Mouse (Mus musculus): ENCODE data around the gene Ndufa6.
"Not testable (repeated sequence)": the region's sequence is repeated elsewhere in the genome, so short reads cannot be mapped to it uniquely, and the experiment has no call there.

Gene Ndufa6

GRCm38 (mm10) chr15:82368146-82368545 lies 14.0 kb upstream of the Ndufa6 start:
- no peak for DNase-seq (ENCODE audit: low spot score in 2 of 2)

DNA sequence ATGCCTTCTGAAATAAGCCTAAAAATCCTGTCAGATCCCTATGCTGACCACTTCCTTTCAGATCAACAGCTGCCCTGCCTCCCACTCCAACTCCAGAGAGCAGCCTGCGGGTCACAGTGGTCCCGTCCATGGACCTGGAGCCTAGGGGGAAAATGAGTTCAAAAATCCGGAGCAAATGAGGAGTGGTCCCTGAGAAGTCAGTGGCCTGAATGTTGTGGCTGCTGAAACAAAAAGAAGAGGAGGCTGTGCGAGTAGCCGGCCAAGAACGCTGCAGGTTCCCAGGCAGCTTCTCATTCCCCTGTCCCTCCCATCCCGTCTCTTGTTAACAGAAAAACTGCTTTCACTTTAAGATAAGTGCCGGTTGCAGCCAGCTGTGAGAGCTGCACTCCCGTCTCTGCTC lies 10.4 kb upstream of the Ndufa6 start:
- not testable (repeated sequence) for DNase-seq (ENCODE audit: low spot score in 2 of 2)

DNA sequence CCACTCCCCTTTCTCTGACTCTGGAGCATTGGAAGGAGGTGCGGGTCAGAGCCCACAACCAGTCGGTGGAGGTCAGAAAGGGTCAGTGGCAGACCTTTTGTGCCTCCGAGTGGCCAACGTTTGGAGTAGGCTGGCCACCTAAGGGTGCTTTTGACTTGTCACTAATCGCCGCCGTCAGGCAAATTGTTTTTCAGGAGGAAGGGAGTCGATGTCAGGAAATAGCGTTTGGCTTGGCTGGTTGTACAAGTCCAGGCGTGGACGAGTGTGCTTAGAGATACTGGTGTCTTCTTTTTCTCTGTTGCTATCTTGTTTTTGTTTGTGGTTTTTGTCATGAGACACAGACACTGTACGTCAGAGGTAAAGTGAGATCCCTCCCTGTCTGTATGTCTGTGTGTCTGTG lies 9.7 kb upstream of the Ndufa6 start:
- not testable (repeated sequence) for DNase-seq (ENCODE audit: low spot score in 2 of 2)

GRCm38 (mm10) chr15:82362234-82362633 lies 8.1 kb upstream of the Ndufa6 start:
- DNase-seq (ENCODE audit: low spot score in 2 of 2), result no peak

DNA sequence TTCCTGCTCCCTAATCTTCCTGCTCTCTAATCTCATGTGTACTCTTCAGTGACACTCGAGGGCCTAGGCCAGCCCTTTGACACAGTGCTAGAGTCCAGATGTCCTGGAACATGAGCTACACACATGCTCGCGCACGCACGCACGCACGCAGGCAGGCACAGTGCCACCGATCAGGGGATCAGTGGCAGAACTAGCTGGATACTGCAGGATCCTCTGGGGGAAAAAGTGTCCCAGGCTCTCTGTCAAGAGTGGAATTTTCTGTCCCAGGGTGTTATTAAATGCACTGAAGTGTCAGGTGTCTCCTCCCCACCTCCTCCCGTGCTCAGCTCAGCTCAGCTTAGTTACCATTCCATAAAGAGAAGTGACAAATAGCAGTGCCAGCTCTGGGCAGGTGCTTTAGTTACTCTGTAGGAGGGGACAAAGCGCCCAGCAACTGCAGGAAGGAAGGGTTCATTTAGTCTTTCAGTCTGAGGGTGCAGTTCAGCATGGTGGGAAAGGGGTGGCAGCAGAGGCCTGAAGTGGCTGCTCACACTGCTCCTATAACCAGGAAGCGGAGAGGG lies 7.4 kb upstream of the Ndufa6 start:
- no peak for DNase-seq (ENCODE audit: low spot score in 2 of 2)

- DNase-seq (ENCODE audit: low spot score in 2 of 2), result no peak
These were observed 4.5 kb upstream of the Ndufa6 start for GRCm38 (mm10) chr15:82358431-82359260.

DNA sequence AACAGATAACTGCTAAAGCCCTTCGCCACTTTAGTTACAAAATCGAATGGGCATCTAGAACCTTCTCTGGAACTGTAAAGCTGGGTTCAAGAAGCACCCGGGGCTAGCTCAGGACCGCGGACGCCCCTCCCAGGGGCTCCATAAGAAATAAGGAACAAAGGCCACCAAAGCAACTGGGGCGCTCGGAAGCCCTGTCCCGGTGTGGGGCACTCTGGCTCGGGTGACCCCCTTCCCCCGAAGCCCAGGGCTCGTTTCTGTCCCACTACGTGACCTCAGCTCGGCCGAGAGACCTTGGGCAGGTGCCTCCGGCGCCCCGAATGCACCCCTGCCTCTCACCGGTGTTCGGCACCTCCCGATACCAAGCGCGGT lies 393 bp downstream of the Ndufa6 start:
- no peak for DNase-seq (ENCODE audit: low spot score in 2 of 2)

DNA sequence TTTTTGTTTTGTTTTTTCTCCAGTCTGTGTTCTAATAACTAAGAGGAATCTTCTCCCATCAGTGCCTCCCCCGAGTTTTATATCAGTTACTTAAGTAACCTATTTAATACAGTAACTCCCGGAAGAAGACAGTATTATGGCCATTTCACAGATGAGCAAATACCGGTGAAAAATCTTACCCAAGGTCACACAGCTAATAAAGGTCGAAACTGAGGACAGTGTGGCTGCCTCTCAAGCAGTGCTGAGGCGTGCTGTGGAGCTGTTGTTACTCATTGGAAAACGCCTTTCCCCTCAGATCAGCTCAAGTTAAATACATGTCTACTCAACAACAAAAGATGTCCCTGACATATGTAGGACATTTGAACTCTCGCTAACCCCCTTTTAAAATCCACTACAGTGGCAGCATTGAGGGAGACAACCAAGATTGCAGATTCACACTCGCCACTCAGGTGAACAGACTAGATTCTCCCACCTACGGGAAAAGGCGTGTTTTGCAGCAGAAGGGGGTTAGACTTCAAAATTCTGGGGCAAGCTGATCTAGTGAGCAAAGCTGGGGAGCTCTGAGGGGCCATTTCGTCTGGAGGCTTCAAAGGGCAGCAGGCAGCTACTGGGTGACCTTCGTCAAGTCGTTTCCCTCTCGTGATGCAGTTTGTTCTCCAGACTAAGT lies 911 bp downstream of the Ndufa6 start:
- peak in 1 of 2 experiments; percentile 7 for DNase-seq (ENCODE audit: low spot score in 2 of 2)

- no peak for DNase-seq (ENCODE audit: low spot score in 2 of 2)
These were observed 2.6 kb downstream of the Ndufa6 start for GRCm38 (mm10) chr15:82351480-82351879.

DNA sequence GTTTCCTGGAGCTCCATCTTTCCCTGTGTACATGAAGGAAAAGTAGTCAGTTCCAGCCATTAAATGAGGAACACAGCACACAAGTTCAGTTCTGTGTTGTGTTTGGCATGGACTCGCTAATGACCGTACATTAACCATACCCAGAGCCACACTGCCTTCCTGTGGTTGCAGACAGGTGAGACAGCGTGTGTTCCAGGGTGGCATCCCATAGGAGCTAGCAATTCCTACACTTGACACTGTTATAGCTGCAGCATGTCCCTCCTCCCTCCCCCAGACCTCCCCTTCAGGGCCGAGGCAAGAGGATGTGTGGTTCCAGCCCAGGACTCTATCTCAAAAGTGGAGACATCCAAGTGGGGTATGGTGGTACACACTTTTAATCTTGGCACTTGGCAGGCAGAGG lies 3.8 kb downstream of the Ndufa6 start:
- DNase-seq (ENCODE audit: low spot score in 2 of 2), result no peak

DNA sequence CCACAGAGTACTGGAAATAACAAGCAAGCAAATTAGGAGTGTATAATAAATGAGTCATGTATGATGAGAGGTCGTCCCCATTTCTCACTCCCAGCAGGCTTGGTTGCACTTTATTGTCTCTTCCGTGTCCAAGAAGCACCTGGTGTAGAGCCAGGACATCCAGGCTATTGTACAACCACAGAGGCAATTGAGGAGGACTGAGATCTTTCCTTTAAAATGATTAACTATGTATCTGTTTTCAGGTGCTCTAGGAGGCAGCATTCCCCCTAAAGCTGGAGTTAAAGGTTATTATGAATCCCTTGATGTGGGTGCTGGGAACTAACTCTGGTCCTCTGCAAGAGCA lies 5.2 kb downstream of the Ndufa6 start:
- DNase-seq (ENCODE audit: low spot score in 2 of 2), result no peak

DNA sequence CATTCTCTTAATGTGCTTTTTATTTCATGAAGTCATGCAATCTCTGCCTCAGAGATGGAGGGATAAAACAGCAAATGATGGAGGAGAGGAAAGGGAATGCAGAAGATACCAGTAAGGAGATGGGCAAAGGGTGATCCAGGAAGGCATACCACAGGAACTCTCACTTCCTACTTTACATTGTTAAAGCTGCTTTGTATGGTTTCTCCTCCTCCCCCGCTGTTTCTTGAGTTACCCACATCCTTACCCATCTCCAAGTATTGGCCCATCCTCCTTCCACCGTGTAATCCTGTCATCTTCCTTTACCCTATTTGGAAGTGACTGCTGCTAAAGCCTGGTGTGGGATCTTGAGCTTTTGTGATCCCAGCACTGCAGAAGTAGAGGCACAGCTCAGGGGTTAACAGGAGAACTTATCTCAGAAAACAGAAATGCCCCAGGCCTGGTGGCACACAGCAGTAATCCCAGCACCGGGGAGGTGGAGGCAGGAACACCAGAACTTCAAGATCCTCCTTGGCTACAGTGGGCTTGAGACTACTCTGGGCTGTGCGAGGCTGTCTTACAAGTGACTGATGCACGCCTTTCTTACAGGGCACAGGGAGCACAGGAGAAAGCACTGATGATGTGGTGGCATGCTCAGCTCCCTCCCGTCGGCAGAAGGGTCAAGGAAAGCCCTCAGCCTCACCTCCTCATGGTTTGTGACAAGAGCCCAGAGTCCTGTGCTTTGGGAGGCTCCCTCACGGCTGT lies 5.7 kb downstream of the Ndufa6 start:
- no peak for DNase-seq (ENCODE audit: low spot score in 2 of 2)

DNA sequence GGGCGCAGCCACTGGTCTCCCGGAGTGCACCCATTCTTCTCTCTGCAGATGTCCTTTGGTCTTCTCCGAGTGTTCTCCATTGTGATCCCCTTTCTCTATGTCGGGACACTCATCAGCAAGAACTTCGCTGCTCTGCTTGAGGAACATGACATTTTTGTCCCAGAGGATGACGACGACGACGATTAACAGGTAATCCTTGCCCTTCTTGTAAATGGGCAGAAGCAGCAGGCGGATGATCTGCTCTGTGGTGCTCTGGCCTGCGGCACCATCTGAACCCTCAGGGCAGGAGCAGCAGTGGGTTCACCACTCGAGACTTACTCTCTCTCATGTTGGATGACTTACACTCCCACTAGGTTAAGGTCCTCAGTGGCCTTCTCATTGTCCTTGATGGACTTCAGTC lies 6.3 kb downstream of the Ndufa6 start:
- DNase-seq (ENCODE audit: low spot score in 2 of 2), result no peak

DNA sequence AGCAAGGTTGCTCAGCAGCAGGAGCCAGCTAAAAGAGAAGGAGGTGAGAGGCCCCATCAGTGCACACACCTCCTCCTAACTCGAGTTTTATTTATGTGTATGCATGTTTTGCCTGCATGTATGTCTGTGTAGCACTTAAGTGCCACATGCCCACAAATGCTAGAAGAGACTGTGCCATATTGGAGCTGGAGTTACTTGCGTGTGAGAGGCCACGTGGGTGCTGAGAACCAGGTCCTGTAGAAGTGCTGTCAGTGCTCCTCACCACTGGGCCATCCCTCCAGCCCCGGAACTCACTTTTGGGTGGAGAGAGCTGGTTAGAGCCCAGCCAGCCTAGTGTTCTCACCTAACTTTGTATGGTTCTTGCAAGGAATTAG lies 6.8 kb downstream of the Ndufa6 start:
- DNase-seq (ENCODE audit: low spot score in 2 of 2), result no peak

- DNase-seq (ENCODE audit: low spot score in 2 of 2), result no peak
These were observed 7.4 kb downstream of the Ndufa6 start for GRCm38 (mm10) chr15:82346580-82347302.

- DNase-seq (ENCODE audit: low spot score in 2 of 2), result peak; percentile 95 to 98
These were observed 8.2 kb downstream of the Ndufa6 start for GRCm38 (mm10) chr15:82345820-82346470.

DNA sequence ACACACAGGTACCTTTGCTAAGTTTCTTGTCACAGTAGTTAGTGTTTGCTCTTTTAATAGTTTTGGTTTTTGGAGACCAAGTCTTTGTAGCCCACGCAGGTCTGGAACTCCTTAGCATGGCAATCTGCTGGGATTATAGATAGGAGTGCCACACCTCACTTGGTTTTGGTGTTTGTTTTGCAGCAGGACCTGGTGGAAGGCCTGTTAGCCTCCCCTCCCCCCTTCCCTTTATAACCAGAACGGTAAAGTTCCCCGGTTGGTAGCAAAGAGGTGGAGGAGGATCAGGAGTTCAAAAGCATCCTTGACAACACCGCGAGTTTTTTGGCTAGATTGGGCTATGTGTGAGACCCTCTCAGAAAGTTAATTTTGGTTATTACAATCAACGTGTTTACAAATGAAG lies 9.2 kb downstream of the Ndufa6 start:
- DNase-seq (ENCODE audit: low spot score in 2 of 2), result no peak

- DNase-seq (ENCODE audit: low spot score in 2 of 2), result no peak
These were observed 10.5 kb downstream of the Ndufa6 start for GRCm38 (mm10) chr15:82343368-82344287.

GRCm38 (mm10) chr15:82342543-82342935 lies 11.6 kb downstream of the Ndufa6 start:
- DNase-seq (ENCODE audit: low spot score in 2 of 2), result no peak

Measured in urinary bladder, postnatal 36 days (tissue).